Mouse (Mus musculus): Measurements from ENCODE around the gene Cps1. TPM values are rescaled to one million over a fixed set of nuclear protein-coding genes. Genes with fewer than 3 reads are reported as not detected.

Gene Cps1
- total and polyA plus RNA-seq, 3 experiments: 0.05 to 0.13 TPM; not detected in 1

DNA sequence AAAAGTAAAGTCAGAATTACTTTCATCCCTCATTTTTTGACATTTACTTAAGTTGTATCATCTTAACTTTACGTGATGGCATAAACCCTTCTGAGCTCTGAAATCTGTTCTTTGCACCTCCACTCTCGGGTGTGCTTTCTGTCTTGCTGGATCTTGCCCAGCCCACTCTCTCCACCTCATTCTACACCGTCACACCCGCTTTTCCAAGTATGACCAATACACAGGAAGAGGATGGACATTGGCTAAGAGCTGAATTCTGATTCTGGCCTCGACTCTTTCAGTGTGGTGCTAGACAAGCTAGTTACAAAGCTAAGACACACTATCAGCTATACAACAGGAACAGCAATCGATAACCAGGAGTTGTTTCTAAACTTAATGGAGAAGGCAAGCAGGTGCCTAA is 5.0 kb upstream of the Cps1 start:
- Histone ChIP-seq H3K79me2 (replicated peaks; ENCODE audit: control insufficient read depth, extremely low read depth, insufficient read depth, poor library complexity, severe bottlenecking) (no peaks in the 10 kb centered on the region), H3K4me1 (ENCODE audit: control insufficient read depth in 1 of 2, insufficient read depth in 2 of 2) (no peaks in the 10 kb centered on the region), H3K9ac (ENCODE audit: insufficient read depth, low read depth) (no peak overlapping the region), H3K4me3 (replicated peaks in 1 of 3; ENCODE audit: low read depth in 2 of 3, low read length in 2 of 3, poor library complexity in 1 of 3) (no peak overlapping the region), H3K4me2 (ENCODE audit: insufficient read depth, low read depth, poor library complexity, severe bottlenecking) (no peak overlapping the region), H3K27ac (ENCODE audit: insufficient read depth, low read depth) (no peak overlapping the region), H3K9me3 (replicated peaks; ENCODE audit: low read length) (no peaks in the 10 kb centered on the region), H3K27me3 (replicated peaks) (no peaks in the 10 kb centered on the region), H3K36me3 (replicated peaks in 1 of 2; ENCODE audit: control insufficient read depth in 1 of 2, insufficient read depth in 1 of 2, low read length in 1 of 2) (no peaks in the 10 kb centered on the region)
- in situ Hi-C loops (cut with MboI; ENCODE audit: low pct_ligation_motif_present, low pct_unique_long_range_greater_than_20kb, low sequenced_read_pairs) (no loop called here), dilution Hi-C loops (cut with MboI; ENCODE audit: extremely low pct_ligation_motif_present, extremely low pct_unique_long_range_greater_than_20kb, low sequenced_read_pairs) (no loop called here)
- TF ChIP-seq MYC (IDR thresholded peaks at IDR 0.05; ENCODE audit: low read depth, low read length) (no peak), ZC3H11A (IDR thresholded peaks at IDR 0.05; ENCODE audit: low read depth, low read length) (no peak), CHD2 (IDR thresholded peaks at IDR 0.05; ENCODE audit: low read length) (no peak), POLR2AphosphoS2 (IDR thresholded peaks at IDR 0.05; ENCODE audit: low read depth, low read length) (no peak), GABPA (IDR thresholded peaks at IDR 0.05; ENCODE audit: insufficient replicate concordance, low read depth, low read length) (no peak), USF2 (conservative IDR thresholded peaks at IDR 0.05; ENCODE audit: low read depth, low read length) (no peak), SMC3 (IDR thresholded peaks at IDR 0.05; ENCODE audit: low read depth, low read length) (no peak), POLR2A (IDR thresholded peaks at IDR 0.05; ENCODE audit: low read depth, low read length) (no peak), UBTF (IDR thresholded peaks at IDR 0.05; ENCODE audit: low read depth, low read length) (no peak), NELFE (IDR thresholded peaks at IDR 0.05; ENCODE audit: low read depth, low read length) (no peak), SIN3A (IDR thresholded peaks at IDR 0.05; ENCODE audit: low read length) (no peak), ZMIZ1 (IDR thresholded peaks at IDR 0.05; ENCODE audit: low read depth, low read length) (no peak), JUN (IDR thresholded peaks at IDR 0.05; ENCODE audit: insufficient read depth, low read depth, low read length) (no peak), MXI1 (IDR thresholded peaks at IDR 0.05; ENCODE audit: low read depth, low read length) (no peak), TCF12 (IDR thresholded peaks at IDR 0.05; ENCODE audit: low read depth, low read length) (no peak), MAFK (IDR thresholded peaks at IDR 0.05; ENCODE audit: insufficient replicate concordance, low read length) (no peak), JUND (conservative IDR thresholded peaks at IDR 0.05; ENCODE audit: low read depth, low read length) (no peak), MAX (IDR thresholded peaks at IDR 0.05; ENCODE audit: low read length) (no peak)
- no peak for DNase-seq (ENCODE audit: extremely low read depth)

- H3K79me2 ChIP-seq (replicated peaks; ENCODE audit: control insufficient read depth, extremely low read depth, insufficient read depth, poor library complexity, severe bottlenecking): no peaks in the 10 kb centered on the region
- no peak overlapping the region for H3K4me2 ChIP-seq (ENCODE audit: insufficient read depth, low read depth, poor library complexity, severe bottlenecking)
- H3K4me1 ChIP-seq (ENCODE audit: control insufficient read depth in 1 of 2, insufficient read depth in 2 of 2): no peaks in the 10 kb centered on the region
- no peak overlapping the region for H3K27ac ChIP-seq (ENCODE audit: insufficient read depth, low read depth)
- dilution Hi-C loops (cut with MboI; ENCODE audit: extremely low pct_ligation_motif_present, extremely low pct_unique_long_range_greater_than_20kb, low sequenced_read_pairs) (no loop called here), in situ Hi-C loops (cut with MboI; ENCODE audit: low pct_ligation_motif_present, low pct_unique_long_range_greater_than_20kb, low sequenced_read_pairs) (no loop called here)
- no peak overlapping the region for H3K9ac ChIP-seq (ENCODE audit: insufficient read depth, low read depth)
- no peak overlapping the region for H3K4me3 ChIP-seq (replicated peaks in 1 of 3; ENCODE audit: low read depth in 2 of 3, low read length in 2 of 3, poor library complexity in 1 of 3)
- no peak for TF ChIP-seq RCOR1 (conservative IDR thresholded peaks at IDR 0.05; ENCODE audit: low read depth, low read length)
- no peak for TF ChIP-seq IRF4 (IDR thresholded peaks at IDR 0.05; ENCODE audit: low read depth, low read length)
- no peaks in the 10 kb centered on the region for H3K36me3 ChIP-seq (replicated peaks in 1 of 2; ENCODE audit: control insufficient read depth in 1 of 2, insufficient read depth in 1 of 2, low read length in 1 of 2)
- no peak for DNase-seq (ENCODE audit: extremely low read depth)
- H3K27me3 ChIP-seq (replicated peaks): no peaks in the 10 kb centered on the region
- H3K9me3 ChIP-seq (replicated peaks; ENCODE audit: low read length): no peaks in the 10 kb centered on the region
Observed at GRCm38 (mm10) chr1:67125433-67125832, 2.6 kb downstream of the Cps1 start.

All from CH12.LX (cell line).